Mouse (Mus musculus): ENCODE data around the gene Nrg3. TPM values are rescaled to one million over a fixed set of nuclear protein-coding genes. Genes with fewer than 3 reads are reported as not detected.

Gene Nrg3
- total RNA-seq, 2 experiments from 2014 or later = not detected

DNA sequence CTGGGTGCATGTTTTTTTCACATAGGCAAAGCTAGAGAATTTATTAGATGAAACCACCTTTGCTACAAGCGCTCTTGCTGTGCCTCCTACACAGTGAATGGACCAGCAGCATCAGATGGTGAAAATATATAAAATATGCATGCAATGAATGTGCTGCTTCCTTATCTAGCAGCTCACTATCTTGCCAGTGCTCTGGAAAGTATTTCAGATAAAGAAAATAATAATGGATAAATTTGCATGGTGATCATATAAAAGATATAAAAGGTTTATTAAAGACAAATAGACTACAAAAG is 480.4 kb downstream of the Nrg3 start:
- DNase-seq = no peak
- intact Hi-C loops (cut with DNase I) = no loop called here

DNA sequence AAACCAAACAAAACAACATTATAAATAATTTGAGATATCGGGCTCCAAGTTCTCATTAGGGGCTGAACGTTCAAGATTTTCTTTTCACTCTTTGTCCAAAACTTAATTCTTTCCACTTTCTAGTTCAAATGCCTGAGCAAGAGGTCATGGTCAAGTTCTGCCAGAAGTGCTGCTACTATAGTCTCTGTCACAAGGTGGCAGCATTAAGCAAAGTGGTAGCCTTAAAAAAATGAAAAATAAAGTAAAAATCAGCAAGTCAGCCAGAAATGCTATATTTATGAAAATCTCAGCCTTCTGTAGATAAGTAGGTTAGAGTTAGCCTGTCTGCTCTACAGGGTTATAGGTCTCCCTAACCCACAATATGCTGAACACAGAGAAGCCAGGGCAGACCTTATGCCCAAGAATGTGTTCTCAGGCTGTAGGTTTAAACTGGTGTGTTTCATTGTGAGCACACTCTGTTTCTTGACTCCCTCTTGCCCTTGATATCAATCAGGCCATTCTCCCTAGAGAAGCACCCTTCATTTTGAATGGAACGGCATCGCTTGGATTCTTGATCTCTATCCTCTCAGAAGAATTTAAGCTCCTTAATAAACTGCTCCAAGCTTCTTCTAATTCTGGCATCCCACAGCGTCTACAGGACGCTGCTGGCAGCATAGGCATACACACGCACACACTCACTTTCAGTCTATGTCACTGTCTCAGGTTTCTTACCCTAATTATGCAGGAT is 480.9 kb downstream of the Nrg3 start:
- peak in 1 of 2 experiments; percentile 3 for DNase-seq
- intact Hi-C loops (cut with DNase I) = no loop called here

DNA sequence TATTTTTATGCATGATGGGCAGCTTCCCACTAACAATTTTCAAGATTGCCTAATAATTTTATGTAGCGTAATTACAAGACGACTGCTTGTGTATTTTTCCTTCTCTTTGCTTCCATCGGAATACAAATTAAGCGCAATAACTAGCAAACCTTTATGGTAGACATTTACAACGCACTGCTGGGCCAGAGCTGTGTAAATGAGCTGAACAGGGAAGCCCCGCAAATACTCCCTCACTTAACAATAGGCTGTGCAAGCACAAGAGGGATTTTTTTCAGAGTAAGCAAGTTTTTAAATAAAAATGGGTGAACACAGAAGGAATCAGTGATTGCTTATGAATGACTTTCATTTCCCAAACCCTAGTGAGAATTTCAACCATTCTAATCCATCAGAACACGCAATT is 513.5 kb downstream of the Nrg3 start:
- DNase-seq = no peak
- intact Hi-C loops (cut with DNase I) = no loop called here

DNA sequence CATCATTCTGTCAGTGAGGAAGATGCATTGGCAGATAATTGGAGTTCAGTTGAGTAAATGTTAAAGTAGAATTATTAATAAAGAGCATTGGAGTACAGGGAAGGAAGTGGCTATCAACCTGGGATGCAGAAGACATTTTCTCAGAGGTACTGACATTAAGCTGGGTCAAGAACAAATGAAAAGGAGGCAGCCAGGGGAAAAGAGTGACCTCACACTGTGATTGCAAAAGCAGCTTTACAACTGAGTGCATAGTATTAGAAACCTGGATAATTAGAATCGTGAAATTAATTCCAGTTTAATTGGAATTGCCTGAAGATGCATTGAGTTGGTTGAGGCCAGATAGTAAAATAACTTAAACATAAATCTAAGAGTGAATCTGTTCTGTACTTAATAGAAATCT is 535.4 kb downstream of the Nrg3 start:
- intact Hi-C loops (cut with DNase I) = no loop called here
- no peak for DNase-seq

DNA sequence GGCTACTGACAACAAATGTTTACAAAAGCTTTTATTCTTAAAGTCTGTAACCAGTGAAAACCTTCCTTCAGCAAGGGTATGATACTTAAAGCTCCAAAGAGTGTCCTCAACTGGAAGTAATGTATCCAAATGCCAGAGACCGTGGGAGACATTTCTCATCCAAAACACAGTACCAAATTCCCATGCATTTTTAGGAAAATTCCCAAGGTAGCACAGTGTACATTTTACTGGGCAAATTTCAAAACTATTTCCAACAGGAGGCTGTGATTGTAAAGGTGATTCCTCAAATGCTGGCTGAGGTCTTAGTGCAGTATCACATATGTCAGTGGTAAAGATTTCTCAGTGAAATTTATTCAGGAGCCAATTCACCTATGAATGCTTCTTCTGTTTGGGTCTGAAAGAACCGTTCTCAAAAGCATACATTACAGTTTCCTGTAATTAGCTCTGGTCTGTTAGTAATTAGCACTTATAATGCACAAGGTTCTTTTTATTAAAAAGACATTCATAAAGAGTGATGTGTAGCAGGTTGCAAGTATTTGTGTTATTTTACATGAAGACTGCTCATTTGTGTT is 536.3 kb downstream of the Nrg3 start:
- intact Hi-C loops (cut with DNase I) = no loop called here
- no peak for DNase-seq

DNA sequence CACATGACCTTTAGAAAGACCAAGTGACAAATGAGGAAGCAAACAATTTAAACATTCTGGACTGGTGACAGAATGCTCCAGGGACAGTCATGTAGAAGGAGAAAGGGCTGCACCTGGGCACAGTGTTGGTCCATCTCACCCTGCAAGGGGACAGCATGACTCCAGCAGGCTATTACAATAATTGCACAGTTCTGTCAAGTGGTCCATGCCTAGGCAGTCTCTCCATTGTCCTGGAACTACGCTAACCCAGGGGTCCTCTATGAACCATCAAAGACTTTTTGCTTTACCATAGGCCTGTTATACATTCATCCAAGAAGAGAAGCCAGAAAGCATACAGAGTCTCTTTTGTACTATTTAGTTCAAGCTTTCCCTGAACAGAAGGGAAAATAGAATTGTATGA is 549.2 kb downstream of the Nrg3 start:
- intact Hi-C loops (cut with DNase I) = no loop called here
- no peak for DNase-seq

DNA sequence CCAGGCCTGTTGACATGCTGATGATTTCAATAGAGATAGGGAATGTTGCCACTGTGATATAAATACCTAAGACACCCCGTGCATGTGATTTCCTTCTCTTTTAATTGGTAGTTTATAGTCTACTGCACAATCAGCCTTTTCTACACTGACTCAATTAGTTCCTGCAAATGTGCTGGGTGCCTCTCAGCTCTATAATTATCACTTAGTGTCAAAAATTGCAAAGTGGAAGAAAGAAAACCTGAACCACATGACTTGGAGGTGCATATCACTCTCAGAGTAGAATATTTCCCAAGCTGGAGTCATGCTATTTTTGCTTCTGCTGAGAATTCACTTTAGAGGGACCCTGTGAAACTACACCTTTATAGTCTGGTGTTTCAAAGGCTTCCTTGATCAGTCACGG is 552.1 kb downstream of the Nrg3 start:
- no peak for DNase-seq
- intact Hi-C loops (cut with DNase I) = no loop called here

DNA sequence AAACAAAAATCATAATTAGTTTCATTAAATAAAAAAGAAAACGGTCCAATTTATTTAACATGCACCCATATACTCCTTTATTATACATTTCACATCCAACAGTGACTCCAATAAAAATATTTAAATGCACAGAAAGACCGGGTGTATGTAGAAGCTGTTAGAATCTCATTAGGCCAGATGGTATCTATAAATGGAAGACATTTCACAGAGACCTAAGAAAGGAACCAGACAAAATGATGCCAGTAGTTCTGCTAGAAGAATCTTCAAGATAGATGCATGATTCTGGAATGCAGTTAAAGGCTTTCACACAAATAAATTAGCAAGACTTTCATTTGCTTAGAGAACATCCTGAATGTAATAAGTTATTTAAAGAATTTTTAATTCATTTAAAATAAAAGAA is 602.3 kb downstream of the Nrg3 start:
- DNase-seq = no peak
- intact Hi-C loops (cut with DNase I) = no loop called here

DNA sequence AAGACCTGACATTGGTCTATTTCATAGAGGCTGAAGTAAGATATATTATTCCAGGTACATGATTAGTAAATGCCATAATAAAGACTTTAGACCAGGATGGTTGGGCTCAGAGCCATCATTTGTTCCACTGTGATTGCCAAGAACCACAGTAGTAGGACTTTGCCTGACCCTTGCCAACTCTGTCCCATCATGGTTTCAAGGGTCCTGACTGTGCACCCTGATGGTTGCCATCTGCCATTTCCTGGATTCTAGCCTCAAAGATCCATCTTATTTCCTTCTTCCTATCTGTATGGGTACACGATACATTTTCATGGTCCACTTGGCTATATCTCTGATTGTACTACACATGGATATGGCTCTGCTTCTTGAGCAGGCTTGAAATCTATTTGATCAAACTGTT is 625.3 kb downstream of the Nrg3 start:
- no peak for DNase-seq
- intact Hi-C loops (cut with DNase I) = no loop called here

DNA sequence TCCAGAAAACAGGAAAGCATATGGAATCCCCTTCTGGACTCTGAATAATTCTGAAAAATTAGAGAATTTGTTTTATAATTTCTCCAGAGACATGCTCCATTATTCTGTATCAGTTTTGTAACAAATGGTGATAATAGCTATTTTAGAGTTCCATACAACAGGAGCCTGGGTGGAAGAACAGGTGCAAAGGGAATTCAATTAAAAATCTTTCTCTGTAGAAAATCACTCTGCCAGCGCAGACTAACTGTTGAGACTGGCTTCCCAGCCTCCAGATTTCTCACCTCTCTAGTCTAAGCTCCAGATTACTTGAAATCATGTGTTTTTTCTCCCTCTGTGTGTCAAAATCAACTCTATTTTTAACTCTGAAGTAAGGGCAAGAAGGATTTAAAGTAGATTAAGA is 625.8 kb downstream of the Nrg3 start:
- DNase-seq = no peak

DNA sequence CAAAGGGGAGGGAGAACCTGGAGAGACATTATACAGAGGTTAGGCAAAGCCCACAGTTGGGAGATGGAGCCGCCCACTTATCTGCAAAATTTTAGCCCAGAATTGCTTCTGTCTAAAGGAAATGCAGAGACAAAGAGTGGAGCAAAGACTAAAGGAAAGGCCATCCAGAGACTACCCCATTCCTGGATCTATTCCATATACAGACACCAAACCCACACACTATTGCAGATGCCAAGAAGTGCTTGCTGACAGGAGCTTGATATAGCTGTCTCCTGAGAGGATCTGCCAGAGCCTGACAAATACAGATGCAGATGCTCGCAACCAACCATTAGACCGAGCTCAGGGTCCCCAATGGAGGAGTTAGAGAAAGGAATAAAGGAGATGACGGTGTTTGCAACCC is 637.9 kb downstream of the Nrg3 start:
- DNase-seq = no peak
- intact Hi-C loops (cut with DNase I) = no loop called here

More for the DNA sequence above, 625.8 kb downstream of the Nrg3 start:
- intact Hi-C loops (cut with DNase I) = no loop called here

DNA sequence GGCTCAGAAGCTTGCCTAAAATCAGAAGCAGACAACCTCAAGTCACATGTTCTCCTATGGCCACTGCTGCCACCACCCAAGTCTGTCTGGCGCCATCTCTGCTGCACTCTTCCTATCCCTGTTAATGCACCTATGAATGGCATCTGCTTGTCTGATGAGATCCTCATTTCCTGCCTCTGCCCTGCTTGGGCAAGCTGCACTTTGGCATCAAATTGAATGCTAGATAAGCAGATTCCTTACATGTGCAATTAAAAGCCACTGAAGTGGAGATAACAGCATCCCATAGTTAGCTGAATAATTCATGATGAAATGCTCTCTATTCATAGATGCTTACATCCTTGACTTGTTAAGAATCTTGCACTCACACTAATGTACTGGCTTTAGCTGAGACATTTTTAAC is 648.0 kb downstream of the Nrg3 start:
- DNase-seq = no peak
- intact Hi-C loops (cut with DNase I) = no loop called here

DNA sequence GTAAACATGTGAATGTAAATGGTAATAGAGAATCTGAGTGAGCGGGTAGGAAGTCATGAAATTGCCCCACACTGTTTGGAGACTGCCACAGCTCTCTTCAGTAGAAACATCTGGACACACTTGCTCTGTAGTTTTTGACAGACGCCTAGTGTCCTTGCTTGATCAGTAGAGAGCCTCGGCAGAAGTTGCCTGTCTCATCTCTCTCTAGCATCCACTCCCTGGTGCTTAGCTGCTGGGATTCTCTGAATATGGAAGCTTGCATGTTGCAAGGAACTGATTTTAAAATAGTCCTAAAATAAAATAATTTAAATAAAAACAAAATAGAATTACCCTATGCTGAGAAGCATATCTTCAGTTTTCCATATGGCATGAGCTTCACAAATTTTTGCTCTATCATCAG is 675.9 kb downstream of the Nrg3 start:
- no peak for DNase-seq
- intact Hi-C loops (cut with DNase I) = no loop called here

DNA sequence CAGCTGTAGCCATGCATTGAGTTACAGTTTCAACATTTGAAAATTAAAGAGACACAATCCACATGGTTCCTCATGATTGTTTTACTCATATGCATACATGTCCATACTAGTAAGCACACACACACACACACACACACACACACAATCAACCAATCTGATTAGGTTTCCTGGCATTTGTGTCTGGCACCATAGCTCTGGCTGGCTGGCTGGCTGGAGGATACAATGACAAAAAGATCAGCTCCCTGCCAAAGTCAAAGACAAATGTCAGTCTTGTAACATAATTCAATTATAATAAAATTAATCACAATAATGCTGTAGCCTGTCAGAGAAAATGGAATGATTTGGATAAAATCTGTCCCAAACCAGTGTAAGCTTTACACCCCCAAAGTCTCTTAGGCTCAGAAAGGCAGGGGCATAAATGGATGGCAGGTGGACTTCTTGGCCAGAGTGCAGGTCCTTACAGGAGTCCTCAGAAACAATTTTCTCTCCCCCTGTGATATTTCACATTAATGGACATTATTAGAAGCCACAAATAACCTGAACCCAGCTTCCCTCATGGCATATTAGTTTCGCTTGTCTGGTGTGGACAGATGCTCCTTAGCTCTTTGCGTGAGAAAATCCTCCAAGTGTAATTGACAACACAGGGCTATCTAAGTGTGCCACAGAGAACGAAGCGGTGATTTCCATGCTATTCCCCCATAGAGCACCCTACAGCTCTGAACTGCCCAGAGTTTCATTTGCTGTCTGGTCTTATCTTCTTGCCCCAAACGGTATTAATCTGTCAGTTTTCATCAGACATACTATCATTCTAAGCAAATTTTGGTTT is 697.4 kb downstream of the Nrg3 start:
- intact Hi-C loops (cut with DNase I) = no loop called here
- no peak for DNase-seq

DNA sequence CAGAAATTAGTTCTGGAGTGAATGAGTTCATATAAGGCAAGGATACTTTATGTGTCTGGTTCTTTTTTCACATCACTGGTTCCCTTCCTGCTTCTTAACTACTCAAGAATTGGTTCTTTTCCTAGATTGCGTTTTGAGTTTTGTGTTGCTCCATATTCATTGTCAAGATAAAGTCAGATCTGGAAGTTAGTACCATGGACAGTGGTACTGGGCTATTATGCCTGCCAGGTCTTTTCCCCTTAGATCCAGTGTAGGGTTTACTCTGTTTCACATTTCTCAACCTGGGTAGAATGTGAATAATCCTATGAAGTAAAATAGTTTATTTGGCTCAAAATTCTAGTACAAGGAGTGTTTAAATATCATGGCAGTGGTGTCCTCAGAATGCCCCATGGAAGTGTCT is 698.1 kb downstream of the Nrg3 start:
- intact Hi-C loops (cut with DNase I) = no loop called here
- no peak for DNase-seq

DNA sequence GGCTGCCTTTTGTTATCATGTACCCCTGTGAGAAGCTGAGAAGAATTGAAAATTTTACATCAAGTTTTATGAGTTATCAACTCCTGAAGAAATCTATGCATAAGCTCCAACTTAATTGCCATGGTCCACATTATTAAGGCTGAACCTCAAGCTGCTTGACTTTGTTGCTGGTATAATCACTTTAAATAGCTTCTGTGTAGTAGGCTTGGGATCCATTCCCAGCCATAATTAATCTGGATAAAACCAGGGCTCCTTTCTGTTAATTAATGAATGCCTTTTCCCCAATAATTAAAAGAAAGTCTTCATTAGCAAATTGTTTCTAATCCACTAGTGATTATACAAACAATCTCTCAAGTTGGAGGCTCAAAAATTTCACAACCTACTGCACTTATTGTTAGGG is 742.4 kb downstream of the Nrg3 start:
- intact Hi-C loops (cut with DNase I) = no loop called here
- no peak for DNase-seq

DNA sequence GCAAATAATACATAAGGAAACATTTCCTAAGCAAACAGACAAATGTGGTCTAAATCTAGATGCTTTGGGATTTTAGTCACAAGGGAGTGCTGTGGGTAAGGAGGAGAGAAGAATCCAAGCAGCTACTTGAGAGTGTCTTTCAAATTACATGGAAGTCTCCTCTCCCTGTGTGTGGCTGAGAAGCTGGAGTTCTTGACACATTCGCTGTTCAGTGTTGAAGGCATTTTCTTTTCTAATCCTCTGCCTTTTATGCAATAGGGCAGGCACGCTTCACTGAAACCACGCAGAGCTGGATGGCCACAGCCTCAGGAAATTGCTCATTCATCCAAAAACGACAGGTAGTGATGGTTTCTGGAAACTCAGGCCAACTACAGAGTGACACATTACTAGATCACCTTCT is 769.0 kb downstream of the Nrg3 start:
- intact Hi-C loops (cut with DNase I) = no loop called here

DNA sequence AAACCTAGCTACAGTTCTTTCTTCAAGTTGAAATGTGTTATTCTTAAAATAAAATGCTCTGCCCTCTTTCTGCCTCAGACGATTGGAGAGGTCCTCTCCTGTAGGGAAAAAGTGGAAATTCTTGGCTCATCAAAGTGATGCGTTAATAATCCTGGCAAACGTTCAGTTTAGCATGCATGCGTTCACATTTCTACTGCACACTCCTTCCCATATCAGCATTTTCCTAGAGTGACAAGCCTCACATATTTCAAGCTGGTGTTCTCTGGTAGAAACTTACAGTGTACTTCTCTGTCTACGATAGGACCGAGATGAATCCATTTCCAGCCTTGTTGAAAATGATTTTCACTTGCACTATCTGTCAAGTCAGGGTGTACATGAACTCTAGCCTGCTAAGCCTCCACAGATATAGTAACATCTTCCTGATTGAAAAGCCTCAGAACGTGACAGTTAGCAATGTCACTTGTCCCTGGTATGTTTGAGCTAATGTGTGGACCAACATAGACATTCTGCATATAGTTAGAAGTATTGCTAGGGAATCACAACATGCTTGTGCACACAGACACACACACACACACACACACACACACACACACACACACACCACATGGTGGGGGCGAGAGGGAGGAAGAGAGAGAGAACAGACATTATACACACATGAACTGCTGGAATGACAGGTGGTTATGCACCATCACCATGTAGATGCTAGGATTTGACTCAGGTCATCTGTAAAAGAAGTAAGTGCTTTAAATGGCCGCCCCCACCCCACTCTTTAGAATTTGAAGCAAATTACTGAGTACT is 770.1 kb downstream of the Nrg3 start:
- intact Hi-C loops (cut with DNase I) = no loop called here
- DNase-seq = no peak

More for the DNA sequence above, 769.0 kb downstream of the Nrg3 start:
- DNase-seq = no peak

DNA sequence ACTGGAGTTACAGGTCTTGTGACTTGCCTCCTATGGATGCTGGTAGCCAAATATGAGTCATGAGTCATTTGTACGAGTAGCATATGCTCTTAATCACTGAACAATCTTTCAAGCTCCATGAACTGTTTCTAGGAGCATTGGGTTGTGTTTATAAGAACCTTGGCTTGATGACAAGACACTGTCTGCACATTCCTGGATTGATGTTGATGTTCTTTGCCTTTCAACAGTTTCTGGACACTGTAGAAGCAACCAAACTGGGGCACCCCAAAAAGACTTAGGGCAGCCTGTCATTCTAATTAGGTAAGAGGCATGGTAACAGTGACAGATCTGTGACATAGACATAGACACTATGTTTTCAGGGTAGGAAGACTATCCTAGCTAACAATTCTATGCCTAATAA is 771.5 kb downstream of the Nrg3 start:
- no peak for DNase-seq
- intact Hi-C loops (cut with DNase I) = no loop called here

DNA sequence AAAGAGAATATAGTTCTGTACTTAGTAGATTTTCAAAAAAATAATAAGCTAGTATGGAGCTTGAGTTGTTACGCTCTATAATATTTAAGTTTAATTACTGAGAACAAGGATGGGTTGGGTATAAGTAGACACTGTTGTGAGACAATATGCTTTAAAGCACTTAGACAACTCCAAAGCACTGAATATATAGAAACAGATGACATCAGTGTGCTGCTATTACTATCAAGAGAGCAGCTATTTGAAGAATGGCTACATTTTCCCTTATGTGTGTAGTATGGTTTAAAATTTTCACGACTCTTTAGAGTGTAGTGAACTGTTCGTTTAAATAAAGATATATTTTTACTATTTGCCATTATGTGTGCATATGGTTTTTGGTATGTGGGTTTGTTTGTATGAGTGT is 771.9 kb downstream of the Nrg3 start:
- DNase-seq = no peak
- intact Hi-C loops (cut with DNase I) = no loop called here

DNA sequence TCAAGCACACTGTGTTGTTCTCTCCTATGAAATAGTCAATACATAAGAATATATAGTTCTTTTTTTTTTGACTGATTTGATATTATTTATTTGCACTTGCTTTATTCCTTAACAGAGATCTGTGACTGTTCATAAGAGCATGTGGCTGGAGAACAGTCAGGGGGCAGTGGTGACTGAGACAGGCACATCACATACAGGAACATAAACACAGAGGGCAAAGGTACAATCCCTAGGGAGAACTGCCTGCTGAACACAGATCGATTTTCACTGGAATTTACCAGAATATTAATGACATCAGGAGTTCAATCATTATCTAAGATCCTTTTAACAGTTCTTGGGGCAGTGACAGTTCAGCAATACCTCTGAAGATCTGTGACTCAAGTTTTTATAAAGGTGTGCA is 812.9 kb downstream of the Nrg3 start:
- intact Hi-C loops (cut with DNase I) = no loop called here
- no peak for DNase-seq
